Mouse (Mus musculus) cerebellum, postnatal 10 days (tissue): ENCODE results near the gene Gm21985.

Source experiments
- DNase-seq, 2 experiments: peaks; one replicate each; pipeline ENCODE4 v3.0.0; 2021; ENCODE audit warnings: mixed read lengths in 2 of 2

The Gm21985 gene

DNA sequence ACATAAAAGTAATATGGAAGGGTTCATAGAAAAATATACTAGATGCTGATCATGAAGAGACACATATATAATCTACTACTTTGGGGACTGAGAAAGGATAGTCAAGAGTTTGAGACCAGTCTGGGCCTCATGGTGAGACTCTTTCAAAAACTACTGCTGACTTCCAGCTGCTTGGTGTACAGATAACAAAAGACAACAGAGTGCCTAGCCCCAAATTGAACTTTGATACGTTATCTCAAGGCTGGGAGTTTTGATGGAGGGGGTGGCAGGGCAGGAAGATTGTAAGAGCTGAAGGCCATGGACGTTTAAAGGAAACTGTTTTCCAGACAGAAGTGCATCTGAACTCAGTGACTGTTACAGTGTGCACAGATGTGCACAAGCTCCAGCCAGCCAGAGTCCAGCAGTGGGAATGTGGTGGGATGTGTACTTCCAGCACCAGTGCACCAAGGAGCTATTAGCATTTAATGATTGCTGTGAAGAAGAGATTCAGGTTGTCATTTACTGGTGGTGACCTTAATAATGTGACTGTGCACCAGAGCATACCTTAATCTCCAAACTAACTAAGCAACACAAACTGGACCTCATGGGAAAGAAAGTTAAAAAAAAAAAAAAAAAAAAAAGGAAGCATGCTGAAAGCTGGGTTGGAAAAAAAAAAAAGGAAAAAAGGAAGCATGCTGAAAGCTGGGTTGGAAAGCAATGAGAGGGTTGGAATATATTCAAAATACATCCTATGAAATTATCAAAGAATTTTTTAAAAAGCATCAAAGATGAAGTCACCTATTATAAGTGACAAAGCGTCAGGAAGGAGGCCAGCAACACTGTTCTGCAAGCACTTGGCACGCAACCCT, 66.2 kb downstream of the Gm21985 start:
- DNase-seq = no peak

DNA sequence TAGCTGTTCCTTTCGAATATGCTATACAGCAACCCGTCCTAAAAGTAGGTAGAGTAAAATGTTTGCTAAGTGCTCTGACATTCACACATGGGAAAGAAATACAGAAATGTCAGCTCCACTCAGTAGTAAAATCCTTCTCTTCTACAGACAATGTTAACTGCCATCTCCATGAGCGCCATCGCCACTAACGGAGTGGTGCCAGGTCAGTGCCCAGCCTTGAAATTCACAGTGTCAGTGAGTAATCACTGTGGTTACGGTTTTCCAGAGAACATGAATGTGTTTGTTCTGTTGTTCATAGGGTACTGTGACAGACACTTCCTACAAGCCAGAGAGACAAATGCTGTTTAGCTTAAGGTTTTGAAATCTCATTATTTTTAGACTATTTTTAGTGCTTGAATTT, 71.1 kb downstream of the Gm21985 start:
- DNase-seq = no peak

GRCm38 (mm10) chr2:112339736-112340135, 73.6 kb downstream of the Gm21985 start:
- no peak for DNase-seq

GRCm38 (mm10) chr2:112341117-112341516, 75.0 kb downstream of the Gm21985 start:
- no peak for DNase-seq

GRCm38 (mm10) chr2:112348246-112348645, 82.1 kb downstream of the Gm21985 start:
- DNase-seq = no peak

DNA sequence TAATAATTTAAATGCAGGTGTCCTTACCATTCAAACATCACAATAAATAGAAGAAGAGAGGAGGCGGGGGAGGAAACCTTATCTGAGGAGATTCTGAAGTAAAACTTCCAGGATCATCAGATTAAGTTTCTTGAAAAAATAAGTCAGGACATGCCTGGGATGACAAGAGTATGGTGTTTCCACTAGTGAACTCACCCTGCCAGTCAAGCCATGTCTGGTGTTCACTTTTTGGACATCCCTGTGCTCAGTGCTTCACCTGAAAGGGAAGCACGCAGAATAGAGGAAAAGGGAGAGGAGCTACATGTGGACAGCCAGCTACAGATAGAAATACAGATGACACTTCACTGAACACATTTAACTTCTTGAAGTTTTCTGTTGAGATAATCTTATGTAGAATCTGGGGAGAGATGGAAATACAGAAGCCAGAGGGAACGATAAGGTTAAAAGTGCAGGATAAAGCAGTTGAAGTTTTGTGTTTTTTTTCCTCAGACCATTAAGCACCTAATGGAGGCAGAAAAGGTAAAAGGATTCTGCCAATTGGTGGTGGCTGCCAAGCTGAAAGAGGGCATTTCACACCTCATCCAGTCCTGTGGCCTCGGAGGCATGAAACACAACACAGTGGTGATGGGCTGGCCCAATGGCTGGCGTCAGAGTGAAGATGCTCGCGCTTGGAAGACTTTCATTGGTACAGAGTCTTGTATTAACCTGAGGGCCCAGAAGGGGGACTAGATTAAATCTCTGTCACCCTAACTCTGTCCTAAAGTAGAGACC, 87.8 kb downstream of the Gm21985 start:
- DNase-seq = no peak

DNA sequence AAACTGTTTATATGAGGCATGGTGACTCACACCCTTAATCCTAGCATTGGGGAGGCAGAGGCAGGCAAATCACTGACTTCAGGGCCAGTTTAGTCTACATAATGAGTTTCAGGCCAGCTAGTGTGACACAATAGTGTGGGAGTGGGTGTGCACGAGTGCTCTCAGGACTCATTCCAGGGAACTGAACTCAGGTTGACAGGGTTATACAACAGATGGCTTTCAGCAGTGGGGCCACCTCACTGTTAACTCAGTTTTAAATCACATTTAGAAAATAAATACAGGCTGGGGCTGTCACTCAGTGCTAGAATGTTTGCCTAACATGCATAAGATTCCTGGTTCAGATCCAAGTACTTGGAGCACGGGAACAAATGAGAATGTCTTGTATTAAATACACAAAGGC, 93.5 kb downstream of the Gm21985 start:
- no peak for DNase-seq

- DNase-seq = no peak
These were observed 94.1 kb downstream of the Gm21985 start for GRCm38 (mm10) chr2:112360012-112360780.

- no peak for DNase-seq
These were observed 94.7 kb downstream of the Gm21985 start for GRCm38 (mm10) chr2:112360781-112361169.

GRCm38 (mm10) chr2:112367222-112367621, 101.1 kb downstream of the Gm21985 start:
- peak in 1 of 2 experiments; percentile 9 for DNase-seq

GRCm38 (mm10) chr2:112367726-112368673, 101.9 kb downstream of the Gm21985 start, which contains the start of gene Emc4:
Gene Emc4 (minus strand): TSS chr2:112368027.
- peak; percentile 96 to 97 for DNase-seq

- peak in 1 of 2 experiments; percentile 18 for DNase-seq
These were observed 103.8 kb downstream of the Gm21985 start for GRCm38 (mm10) chr2:112369941-112370340.

GRCm38 (mm10) chr2:112373141-112373540, 107.0 kb downstream of the Gm21985 start:
- DNase-seq = no peak

DNA sequence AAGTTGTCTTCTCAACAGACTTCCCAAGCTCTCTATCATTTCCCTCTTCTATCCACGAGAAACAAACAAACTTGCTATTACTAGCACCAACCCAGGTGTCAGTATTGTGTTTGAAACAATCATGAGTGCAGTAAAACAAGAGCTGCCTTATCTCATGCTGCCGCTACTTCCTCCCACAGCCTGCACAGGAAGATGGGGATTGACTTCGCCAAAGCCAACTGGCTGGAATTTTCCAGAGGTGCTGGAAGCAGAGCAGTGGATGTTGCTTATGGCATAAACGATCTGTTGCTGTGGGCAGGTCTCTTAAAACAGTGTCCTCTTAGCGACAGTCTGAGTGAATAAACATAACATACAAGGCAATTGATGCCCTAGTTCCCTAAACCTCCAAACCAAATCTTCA, 108.5 kb downstream of the Gm21985 start:
- no peak for DNase-seq

DNA sequence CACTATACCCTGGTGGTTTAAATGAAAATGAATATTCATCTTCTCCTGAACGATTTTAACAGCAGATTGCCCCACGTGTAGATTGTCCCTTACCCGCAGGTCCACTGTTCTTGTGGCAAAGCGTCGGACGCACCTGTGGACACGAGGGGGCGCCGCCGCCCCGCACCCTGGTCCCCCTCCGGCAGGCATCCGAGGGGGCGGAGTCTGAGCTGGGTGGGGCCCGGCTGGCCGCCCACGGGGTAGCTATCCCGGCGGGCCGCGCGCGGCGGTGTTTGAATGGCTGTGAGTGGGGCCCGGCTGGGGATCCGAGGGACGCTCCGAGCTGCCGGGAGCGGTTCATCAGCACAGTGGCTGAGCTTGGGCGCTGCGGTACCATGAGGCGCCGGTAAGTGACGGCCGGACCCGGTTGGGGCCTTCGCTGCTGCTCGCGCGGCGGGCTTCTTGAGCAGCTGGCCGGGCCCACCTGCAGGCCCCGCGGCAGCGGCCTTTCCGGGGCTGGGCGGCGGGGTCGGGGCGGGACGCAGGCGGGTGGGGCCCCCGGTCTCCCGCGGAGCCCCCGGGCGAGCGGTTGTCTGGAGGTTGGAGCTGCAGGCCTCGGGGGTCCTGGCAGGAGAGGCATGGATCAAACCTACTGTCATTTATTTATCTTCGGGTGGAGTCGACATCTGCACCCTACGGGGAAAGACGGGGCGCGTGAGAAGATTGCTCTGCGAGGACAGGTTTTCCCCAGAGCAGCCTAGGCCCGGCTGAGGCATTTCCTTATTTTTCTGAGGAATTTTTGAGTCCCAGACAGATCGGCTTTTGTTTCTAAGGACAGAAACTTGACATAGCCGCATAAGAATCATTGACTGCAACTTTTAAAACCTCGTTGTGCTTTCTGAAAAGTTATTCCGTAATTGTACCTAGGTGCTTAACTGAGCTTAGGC, 113.1 kb downstream of the Gm21985 start, which contains the start of gene Katnbl1:
Gene Katnbl1, plus strand, starts transcription at position 239 of the 926 bp plus-strand sequence.
- DNase-seq = peak; percentile 98

GRCm38 (mm10) chr2:112380131-112380530, 114.0 kb downstream of the Gm21985 start:
- DNase-seq = no peak

DNA sequence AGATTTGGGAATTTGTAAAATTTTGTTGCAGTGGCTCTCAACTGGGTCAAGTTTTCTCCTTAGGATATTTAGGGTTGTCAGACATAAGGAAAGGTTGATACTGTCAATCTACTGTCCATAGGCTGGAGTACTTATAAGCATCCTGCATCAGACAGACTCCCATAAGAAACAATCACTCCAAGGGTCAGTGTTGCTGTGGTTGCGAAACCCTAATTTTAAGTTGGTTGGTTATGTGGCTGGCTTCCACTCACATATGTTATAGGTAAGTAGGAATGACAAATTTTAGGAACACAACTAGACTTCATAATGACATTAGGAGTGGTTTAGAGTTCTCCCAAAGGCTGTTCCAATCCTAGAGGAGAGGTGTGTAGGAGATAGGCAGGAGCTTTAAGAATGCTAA, 115.1 kb downstream of the Gm21985 start:
- no peak for DNase-seq

DNA sequence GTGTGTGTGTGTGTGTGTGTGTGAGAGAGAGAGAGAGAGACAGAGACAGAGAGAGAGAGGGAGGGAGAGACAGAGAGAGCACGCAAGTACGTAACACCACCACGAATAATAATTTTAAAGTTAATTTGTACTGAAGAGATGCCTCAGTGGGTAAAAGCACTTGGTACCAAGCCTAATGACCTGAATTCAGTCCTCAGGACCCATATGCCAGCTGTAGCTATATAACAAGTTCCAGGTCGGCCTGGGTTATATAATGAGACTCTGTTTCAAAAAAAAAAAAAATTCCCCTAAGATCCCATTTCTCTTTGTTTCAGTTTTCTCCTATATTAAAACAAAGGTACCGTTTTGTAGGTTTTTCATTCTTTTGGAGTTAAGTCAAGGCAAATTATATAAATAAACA, 124.7 kb downstream of the Gm21985 start:
- no peak for DNase-seq

DNA sequence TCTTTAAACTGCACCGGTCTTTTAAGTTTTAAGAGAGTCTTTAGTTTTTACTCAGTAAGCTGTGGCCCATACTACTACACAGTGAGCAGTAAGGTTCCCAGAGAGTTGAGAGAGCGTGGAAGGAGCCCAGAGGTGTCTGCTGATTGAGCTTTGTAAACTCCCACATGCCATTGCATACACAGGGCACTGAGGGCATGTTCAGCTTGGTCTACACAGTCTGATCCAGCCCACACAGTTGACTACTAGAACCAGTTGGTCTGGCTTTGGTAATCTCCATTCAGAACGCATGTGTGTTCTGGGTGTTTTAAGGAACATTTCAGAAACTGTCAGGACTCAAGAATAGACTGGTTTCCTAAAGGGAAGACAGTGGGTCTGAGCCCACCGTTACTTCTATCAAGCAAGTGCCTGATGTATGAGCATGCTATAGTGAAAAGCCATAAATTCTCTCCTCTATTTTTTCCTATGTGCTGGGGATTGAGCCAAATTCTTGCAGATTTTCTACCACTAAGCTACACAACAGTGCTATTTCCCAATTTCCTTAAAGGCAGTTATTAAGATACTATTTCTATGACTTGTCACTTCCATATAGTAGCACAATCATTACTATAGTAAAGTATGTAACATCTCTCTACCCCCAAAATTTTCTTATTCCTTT, 125.4 kb downstream of the Gm21985 start:
- no peak for DNase-seq

DNA sequence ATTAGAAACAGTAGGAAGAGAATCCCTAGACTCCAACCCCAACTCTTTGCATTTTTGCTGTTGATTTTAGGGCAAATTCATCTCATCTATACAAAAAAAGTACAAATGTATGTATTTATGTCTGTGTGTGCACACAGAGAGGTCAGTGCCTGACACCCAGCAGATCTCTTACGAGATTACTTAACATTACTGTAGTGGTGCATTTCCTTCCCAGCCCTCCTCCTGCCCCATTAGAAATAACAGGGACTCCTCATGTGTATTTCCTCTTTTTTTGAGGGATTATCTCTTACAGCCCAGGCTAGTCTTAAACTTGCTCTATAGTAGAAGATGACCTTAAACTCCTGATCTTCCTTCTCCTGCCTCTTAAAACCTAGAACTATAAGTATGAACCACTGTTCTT, 126.6 kb downstream of the Gm21985 start:
- no peak for DNase-seq
